Mouse (Mus musculus) ES-E14 (cell line): Measurements from ENCODE around the gene Nfic. TPM values are rescaled to one million over a fixed set of nuclear protein-coding genes. Genes with fewer than 3 reads are reported as not detected.

Source experiments
- DNase-seq: peaks from one replicate; pipeline ENCODE4 v3.0.0-alpha.2; 2013; ENCODE audit warnings: low read depth, low spot score
- H3K27ac ChIP-seq: 2 replicates; pipeline ENCODE4 v1.5.1; 2012; ENCODE audit warnings: low read depth, mild to moderate bottlenecking, low read length, moderate library complexity, mixed read lengths; ENCODE audit not compliant: poor library complexity, insufficient read depth, severe bottlenecking
- H3K36me3 ChIP-seq: 2 replicates; pipeline ENCODE4 v1.6.1; 2012; ENCODE audit warnings: mild to moderate bottlenecking, low read length, moderate library complexity, mixed read lengths; ENCODE audit not compliant: control insufficient read depth, poor library complexity, insufficient read depth, severe bottlenecking
- H3K4me1 ChIP-seq, 2 experiments: fragments of 150-350 bp in 1 of 2; sonication (generic) in 1 of 2; 2 replicates each; pipeline ENCODE4 v1.6.1; 2012; ENCODE audit warnings: low read length in 2 of 2, mild to moderate bottlenecking in 1 of 2, mixed read lengths in 1 of 2; ENCODE audit not compliant: control insufficient read depth in 2 of 2, insufficient read depth in 2 of 2, poor library complexity in 1 of 2
- H3K4me3 ChIP-seq, 2 experiments: fragments of 150-350 bp in 1 of 2; sonication (generic) in 1 of 2; 2 replicates each; pipeline ENCODE4 v1.5.1; 2012; ENCODE audit warnings: low read length in 2 of 2, low read depth in 1 of 2, mild to moderate bottlenecking in 1 of 2, mixed read lengths in 1 of 2; ENCODE audit not compliant: insufficient read depth in 1 of 2, poor library complexity in 1 of 2, severe bottlenecking in 1 of 2
- H3K9ac ChIP-seq: 2 replicates; pipeline ENCODE4 v1.6.1; 2012; ENCODE audit warnings: low read depth, mild to moderate bottlenecking, low read length, mixed read lengths; ENCODE audit not compliant: poor library complexity, insufficient read depth, severe bottlenecking
- H3K9me3 ChIP-seq: fragments of 150-350 bp; sonication (generic); 2 replicates; pipeline ENCODE4 v1.6.1; 2012; ENCODE audit warnings: low read depth, mild to moderate bottlenecking, low read length; ENCODE audit not compliant: control insufficient read depth, insufficient read depth
- CHD2 ChIP-seq: IDR thresholded peaks from 2 replicates; pipeline ENCODE4 v1.6.1; 2014; ENCODE audit warnings: mild to moderate bottlenecking, low read depth, low read length, inconsistent platforms
- HCFC1 ChIP-seq: IDR thresholded peaks from 2 replicates; pipeline ENCODE4 v1.6.1; 2012; ENCODE audit warnings: low read length, inconsistent platforms, borderline replicate concordance; ENCODE audit not compliant: insufficient read depth
- MAFK ChIP-seq: IDR thresholded peaks from 2 replicates; pipeline ENCODE4 v1.6.1; 2014; ENCODE audit warnings: mild to moderate bottlenecking, low read depth, low read length, inconsistent platforms; ENCODE audit not compliant: insufficient read depth
- ZC3H11A ChIP-seq: IDR thresholded peaks from 2 replicates; pipeline ENCODE4 v1.6.1; 2012; ENCODE audit warnings: low read depth, mild to moderate bottlenecking, inconsistent platforms, low read length, borderline replicate concordance
- ZNF384 ChIP-seq: IDR thresholded peaks from 2 replicates; pipeline ENCODE4 v1.6.1; 2012; ENCODE audit warnings: low read depth, low read length, inconsistent platforms
- in situ Hi-C, 2 experiments: fragments of 600-800 bp; cut with MboI; formaldehyde crosslinking; loops; one replicate each; pipeline ENCODE4 v1.15.1; 2025; ENCODE audit warnings: low sequenced_read_pairs in 2 of 2, inconsistent platforms in 1 of 2; ENCODE audit not compliant: unreplicated experiment in 2 of 2
- total RNA-seq: library from RNA; depleted of rRNA; stranded (reverse); fragments of 300-350 nt; gene quantifications from 2 replicates; pipeline ENCODE4 v1.2.3, GENCODE M21; 2012

Nfic gene
- total RNA-seq, 1 experiment = 4.9 TPM

DNA sequence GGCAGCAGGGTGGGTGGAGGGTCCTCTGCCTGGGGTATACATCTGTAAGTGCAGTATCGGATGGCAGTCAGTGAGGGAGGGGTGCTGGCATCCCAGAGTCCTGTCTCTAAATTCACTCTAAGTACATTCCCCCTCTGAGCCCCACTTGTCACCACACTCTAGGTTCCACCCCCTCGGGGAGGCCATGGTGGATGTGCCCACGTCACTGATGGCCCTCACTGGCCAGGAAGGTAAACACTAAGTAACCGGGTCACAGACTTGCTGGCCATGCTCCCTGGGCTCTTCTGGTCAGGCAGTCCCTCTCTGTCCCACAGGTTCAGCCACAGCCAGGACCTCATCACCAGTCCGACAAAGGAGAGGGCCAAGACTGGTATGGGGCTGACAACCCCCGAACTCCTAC, 33.2 kb downstream of the Nfic start:
- Histone ChIP-seq H3K36me3 (no peaks in the 10 kb centered on the region), H3K4me1 (peaks cover 5 to 55% of the 10 kb centered on the region in 2 experiments), H3K9ac (no peak overlapping the region), H3K4me3 (no peak overlapping the region), H3K9me3 (no peaks in the 10 kb centered on the region), H3K27ac (no peak overlapping the region)
- no peak for DNase-seq
- TF ChIP-seq MAFK = no peak
- no peak for TF ChIP-seq ZNF384
- no peak for TF ChIP-seq HCFC1
- no peak for TF ChIP-seq CHD2
- no peak for TF ChIP-seq ZC3H11A
- in situ Hi-C loops = no loop called here

DNA sequence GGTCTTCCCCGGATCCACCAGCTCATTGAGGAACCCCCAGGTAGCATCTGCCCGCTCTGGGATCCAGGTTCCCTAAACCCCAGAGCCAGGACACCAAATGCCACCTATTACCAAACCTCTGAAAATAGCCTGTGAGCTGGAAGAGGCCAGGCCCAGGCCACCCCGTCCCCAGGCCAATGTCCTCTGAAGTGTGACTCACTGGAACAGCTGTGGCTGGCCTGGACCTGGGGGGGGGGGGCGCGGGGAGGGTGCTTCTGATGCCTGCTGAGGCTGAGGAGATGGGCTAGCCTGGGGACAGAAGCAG, 33.7 kb downstream of the Nfic start:
- H3K4me1 ChIP-seq = peaks cover 5 to 55% of the 10 kb centered on the region in 2 experiments
- H3K9ac ChIP-seq = no peak overlapping the region
- in situ Hi-C loops = no loop called here

GRCm38 (mm10) chr10:81421041-81421796, 34.2 kb downstream of the Nfic start:
- Histone ChIP-seq H3K36me3 (no peaks in the 10 kb centered on the region), H3K9ac (no peak overlapping the region), H3K4me3 (no peak overlapping the region), H3K27ac (no peak overlapping the region), H3K9me3 (no peaks in the 10 kb centered on the region), H3K4me1 (peaks cover 5 to 53% of the 10 kb centered on the region in 2 experiments)
- DNase-seq = no peak
- in situ Hi-C loops = no loop called here
- TF ChIP-seq MAFK = no peak
- no peak for TF ChIP-seq CHD2
- TF ChIP-seq ZNF384 = no peak
- no peak for TF ChIP-seq ZC3H11A
- TF ChIP-seq HCFC1 = no peak

More for the DNA sequence above, 33.7 kb downstream of the Nfic start:
- no peak overlapping the region for H3K4me3 ChIP-seq
- no peaks in the 10 kb centered on the region for H3K36me3 ChIP-seq
- H3K9me3 ChIP-seq = no peaks in the 10 kb centered on the region
- H3K27ac ChIP-seq = no peak overlapping the region
- TF ChIP-seq HCFC1 (no peak), ZNF384 (no peak), CHD2 (no peak), MAFK (no peak), ZC3H11A (no peak)
- no peak for DNase-seq

DNA sequence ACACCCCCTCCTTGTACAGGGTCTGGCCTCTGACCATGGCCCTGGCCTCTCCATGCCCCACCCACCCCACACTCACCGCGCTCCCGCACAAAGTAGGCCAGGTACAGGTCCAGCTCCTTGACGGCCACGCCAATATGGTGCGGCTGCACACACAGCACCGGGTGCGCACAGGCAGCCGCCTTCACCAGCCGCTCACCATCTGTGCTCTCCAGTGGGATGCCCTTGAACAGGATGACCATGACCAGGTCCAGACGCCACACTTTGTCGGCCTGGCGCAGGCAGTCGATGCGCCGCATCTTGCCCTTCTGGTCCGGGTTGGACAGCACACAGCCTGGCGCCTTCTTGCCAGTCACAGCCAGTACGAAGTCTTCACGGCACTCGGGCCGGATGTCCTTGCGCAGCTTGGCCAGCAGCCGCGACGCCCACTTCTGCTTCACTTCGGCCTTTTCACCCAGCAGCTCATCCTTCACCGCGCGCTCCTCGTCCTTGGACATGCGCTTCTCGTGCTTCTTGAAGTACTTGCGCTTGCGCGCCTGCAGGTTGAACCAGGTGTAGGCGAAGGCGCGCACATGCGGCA, 35.2 kb downstream of the Nfic start:
- DNase-seq = no peak
- Histone ChIP-seq H3K9ac (peak overlapping the region; percentile 34), H3K9me3 (no peaks in the 10 kb centered on the region), H3K4me3 (peak overlapping the region; percentile 9 to 53; a peak in 1 of 4 replicates), H3K4me1 (peaks cover 4 to 57% of the 10 kb centered on the region in 2 experiments), H3K36me3 (no peaks in the 10 kb centered on the region), H3K27ac (no peak overlapping the region)
- TF ChIP-seq ZNF384 = no peak
- no peak for TF ChIP-seq CHD2
- no peak for TF ChIP-seq MAFK
- no peak for TF ChIP-seq HCFC1
- TF ChIP-seq ZC3H11A = no peak
- in situ Hi-C loops = no loop called here
